Mouse (Mus musculus) regulatory T cell (primary cell): Measurements from ENCODE around the gene Hipk2.

Source experiments
- in situ Hi-C: fragments of 300-600 bp; cut with MboI, MseI; formaldehyde crosslinking; loops from one replicate; pipeline ENCODE4 v1.15.1; 2025; ENCODE audit warnings: high pct_unique_total_duplicates

The Hipk2 gene

DNA sequence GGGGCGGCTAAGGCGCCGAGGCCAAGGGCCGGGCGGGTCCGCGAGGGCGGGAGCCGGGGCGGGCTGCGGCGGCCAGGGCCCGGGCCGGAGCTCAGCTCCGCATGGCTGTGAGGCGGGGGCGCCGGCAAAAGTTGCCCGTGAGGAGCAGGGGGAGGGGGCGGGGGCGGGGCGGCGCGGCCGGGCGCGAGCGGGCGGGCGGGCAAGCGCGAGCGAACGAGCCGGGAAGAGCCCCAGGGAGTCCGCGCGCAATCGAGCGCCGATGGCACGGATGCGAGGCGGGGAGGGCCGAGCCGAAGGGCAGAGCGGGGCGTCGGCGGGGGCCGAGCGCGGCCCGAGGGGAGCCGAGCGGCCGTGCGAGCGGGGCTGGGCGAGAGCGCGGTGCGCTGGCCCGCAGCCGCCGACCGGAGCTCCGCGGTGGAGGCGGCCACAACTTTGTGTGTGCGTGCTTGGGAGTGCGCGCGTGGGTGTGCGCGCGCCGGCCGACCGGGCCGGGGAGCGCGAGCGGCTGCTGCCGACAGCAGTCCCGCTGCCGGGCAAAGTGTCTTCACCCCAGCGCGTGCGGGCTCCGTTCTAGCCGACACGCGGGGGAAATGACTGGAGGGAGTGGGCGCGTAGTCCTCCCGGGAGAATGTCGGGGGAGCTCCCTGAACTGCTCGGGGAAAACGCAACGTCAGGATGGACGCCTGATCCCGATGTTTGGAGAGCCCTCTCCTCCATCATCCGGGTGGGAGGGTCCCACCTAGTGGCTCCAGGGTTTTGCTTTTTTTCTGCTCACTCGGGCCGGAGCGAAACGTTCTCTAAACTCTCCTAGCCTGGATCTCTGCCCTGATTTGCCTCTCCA is at the start of gene Hipk2:
Gene Hipk2 (minus strand): TSS at position 95 of the 841 bp plus-strand sequence.
- in situ Hi-C loops, result loop anchor here (10.0 kb wide), 1 partner anchor 81 kb away; no protein-coding TSS in a partner anchor

DNA sequence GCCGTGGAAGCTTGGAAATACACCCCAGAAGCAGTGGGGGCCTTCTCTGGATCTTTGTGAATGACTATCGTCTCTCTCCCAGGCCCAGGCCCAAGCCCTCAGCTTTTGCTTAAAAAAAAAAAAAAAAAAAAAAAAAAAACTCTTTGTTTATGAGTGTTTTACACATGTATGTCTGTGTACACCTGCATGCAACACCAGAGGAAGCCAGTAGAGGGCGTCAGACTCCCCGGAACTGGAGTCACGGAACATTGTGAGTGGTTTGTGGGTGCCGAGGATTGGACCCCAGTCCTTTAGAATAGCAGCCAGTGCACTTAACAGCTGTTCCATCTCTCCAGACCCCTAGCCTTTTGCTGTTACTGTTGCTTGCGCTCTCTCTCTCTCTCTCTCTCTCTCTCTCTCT is 49.8 kb upstream of the Hipk2 start:
- in situ Hi-C loops, result no loop called here

DNA sequence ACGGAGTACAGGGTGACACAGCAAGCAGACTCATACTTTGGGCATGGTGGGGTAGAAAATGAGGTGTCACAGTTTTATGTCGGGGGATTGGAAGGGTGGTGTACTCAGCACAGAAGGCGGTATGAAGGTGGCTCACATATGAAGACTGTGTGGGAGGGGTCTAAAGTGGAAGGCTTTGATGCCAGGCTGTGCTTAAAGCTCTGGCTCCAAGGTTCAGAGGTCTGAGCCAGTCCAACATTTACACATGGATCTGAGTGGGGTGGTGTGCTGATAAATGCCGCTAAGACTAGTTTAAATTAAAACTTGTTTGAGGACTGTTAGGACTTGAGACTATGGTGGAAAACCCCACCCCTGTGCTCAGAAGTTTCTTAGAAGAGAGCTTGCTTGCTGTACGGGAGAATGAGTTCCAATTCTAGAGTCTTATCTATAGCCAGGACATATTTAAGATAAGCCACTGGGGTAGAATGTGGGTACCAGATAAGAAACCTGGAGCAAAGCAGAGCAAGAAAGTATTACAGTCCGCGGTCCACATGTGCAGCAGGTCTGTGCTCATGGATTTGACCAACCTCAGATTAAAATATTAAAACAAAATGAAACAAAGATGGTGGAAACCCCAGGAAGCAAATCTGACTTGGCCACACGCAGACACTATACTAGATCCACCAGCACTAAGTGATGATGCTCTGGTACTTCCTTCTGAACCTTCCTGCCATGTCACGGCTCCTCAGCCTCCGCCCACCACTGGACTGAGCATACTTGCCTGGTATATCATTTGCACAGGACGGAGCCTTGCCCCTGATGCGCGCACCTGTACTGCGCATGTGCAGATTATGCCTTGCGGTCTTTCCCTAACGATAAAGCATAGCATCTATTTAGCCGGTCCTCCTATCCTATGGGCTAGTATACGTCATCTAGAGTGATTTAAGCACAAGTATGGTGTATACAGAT is 48.2 kb upstream of the Hipk2 start:
- in situ Hi-C loops, result no loop called here

DNA sequence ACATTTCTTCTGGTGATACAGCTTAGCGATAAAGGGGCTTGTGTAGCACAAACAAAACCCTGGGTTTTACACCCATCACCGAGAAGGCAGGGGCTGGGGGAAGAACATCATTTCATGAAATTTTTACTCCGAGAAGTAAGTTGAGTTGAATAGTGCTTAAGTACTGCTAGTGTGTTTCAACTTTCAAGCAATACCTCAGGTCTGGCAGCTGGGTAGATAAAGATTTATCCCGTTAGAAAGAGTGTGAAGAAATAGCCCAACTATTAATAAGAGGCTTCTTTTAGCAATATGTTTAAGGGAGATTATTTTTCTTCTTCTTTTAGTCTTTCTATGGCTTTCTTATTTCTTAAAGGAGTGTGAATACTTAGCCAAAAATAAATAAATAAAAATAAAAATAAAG is 47.5 kb upstream of the Hipk2 start:
- in situ Hi-C loops, result no loop called here

DNA sequence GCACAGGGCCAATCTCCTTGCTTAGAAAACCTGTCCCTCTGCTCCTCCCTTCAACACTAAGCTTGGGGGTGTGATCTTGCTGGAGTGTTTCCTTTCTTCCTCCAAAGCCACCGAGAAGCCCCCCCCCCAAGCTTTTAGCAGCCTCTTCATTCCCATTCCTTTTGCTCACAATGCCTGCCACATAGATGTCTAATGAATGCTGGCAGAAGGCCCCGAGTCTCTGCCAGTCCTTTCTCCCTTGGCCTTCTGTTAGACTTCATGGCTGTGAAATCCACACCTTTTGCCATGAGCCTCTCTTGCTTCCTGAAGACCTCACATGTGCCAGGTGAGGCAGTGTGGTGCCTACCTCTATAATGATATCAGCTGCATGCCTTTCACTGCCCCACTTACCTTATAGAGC is 46.6 kb upstream of the Hipk2 start:
- in situ Hi-C loops, result no loop called here

DNA sequence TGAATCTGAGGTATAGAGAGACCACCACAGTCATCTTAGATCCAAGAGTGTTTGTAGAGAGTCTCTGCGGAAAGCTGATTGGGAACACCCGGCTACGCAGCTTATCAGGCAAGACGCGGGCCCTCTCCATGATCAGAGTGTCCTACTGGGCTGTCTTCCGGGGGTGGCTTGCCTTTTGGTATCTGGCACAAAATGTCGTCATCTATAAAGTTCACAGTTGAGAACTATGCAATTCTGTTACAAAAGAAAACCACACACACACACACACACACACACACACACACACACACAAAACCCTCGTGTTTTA is 45.8 kb upstream of the Hipk2 start:
- in situ Hi-C loops, result no loop called here

DNA sequence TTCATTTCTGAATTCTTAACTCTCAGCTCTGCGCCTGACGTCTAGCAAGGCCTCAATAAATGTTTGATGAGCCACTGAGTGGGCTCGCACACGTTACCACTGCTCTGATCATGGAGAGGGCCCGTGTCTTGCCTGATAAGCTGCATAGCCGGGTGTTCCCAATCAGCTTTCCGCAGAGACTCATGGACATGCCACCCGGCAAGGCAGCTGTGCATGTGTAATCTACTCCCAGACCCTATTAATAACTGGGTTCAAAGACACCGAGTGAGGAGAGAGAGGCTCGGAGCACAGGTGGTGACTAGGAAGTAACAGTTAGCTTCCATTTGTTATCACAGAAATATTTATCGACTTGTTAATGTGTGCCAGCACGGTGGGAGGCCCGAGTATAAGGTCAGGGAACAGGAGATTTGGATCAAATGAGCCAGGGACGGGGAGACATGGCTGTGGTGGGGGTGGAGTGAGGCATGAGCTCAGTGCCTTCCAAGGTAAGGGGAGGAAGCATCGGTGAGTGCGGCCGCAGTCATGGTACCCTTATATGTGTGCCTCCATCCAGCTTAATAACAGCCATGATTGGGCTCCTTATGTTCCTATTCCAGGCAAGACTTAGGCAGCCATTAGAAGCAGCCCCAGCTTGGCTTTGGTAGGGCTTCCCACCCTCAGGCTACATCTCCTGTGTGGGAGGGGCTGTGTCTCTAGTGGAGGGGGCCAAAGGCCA is 45.3 kb upstream of the Hipk2 start:
- in situ Hi-C loops, result no loop called here

DNA sequence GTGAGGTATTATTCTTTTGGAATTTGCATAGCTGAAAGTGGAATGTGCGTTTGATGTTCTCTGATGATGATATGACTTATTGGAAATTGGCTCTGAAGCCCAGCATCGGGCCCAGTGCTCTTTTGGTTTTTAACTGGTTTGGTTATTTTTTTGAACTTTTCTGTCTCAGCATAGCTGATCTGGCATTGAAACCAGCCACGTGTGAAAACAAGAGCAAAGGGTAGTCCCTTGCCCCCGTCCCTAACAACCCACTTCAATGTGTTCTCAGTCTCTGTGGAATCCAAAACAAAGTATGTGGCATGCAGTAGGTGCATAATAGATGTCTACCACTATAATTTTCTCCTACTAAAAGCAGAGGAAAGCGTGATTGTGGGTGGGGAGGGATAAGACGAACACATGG is 44.2 kb upstream of the Hipk2 start:
- in situ Hi-C loops, result no loop called here

DNA sequence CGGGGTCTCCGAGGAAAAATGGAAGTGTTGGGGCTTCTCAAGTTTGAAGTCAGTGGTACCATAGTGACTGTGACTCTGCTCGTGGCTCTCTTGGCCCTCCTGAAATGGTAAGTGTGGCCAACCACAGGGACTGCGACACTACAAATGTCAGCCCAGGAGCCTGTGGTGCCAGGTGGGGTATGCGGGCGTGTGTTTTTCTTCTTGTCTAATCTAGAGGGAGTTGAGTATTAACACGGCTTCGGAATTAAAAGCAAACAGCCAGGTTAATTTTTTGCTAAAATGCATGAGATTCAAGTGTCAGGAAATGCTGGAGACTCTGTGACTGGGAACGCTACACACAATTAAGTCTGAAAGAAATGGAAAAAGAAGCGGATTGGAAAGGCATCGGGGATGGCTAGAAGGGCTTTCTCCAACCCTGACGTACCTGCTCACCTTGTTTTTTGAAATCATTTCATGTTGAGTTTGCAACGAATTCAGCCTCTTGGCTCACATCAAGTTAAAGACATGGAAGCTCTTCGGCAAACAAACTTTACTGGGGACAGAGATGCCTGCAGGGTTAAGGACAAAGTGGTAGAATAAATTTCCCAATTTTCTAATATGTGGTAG is 43.3 kb upstream of the Hipk2 start:
- in situ Hi-C loops, result no loop called here

DNA sequence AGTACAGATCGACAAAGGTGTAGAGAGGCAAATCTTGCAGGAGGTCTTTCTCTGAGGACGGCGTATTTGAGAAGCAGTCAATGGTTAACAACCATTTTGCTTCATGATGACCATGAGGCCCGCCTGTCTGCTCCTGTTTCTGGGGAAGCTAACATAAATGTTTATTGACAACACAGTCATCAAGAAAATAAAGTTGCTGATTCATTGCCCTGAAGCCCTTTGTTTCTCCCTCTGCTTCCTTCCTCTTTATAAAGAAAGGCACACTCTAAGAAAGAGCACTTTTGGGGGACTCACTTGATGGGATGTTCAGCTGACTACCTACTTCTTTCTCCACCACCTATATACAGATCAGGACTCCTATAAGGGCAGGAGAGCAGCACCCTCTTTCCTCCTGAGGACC is 42.8 kb upstream of the Hipk2 start:
- in situ Hi-C loops, result no loop called here

DNA sequence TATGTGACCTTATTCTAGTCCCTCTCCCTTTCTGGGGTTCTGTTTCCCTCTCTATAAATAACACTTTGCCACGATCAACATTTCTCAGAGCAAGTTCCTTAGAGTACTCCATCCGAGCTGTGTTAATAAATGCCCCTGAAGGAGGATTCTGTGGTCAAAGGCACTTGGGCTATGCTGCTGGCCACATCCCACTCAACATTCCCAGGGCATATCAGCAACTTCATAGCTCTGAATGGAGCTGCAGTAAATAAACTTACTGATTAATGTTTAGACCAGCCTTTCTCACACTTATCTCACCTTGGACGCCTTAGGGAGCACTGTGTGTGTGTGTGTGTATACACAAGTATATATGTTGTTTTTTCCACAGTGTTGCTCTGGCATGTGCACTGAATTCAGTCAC is 41.5 kb upstream of the Hipk2 start:
- in situ Hi-C loops, result no loop called here

DNA sequence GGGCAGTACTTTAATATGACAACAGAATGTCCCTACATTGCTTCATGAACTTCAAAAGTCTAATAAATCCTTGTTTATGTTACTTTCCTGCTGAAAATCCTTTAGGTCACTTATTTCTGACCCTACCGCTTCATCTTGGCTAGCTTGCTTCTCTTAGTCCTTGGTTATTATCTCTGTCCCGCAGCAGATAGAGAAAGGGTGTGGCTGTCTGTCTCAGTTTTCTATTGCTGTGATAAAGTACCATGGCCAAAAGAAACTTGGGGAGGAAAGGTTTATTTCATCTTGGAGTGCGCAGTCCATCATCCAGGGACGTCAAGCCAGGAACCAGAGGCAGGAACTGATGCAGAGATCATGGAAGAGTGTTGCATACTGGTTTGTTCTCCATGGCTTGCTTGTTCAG is 40.6 kb upstream of the Hipk2 start:
- in situ Hi-C loops, result no loop called here

DNA sequence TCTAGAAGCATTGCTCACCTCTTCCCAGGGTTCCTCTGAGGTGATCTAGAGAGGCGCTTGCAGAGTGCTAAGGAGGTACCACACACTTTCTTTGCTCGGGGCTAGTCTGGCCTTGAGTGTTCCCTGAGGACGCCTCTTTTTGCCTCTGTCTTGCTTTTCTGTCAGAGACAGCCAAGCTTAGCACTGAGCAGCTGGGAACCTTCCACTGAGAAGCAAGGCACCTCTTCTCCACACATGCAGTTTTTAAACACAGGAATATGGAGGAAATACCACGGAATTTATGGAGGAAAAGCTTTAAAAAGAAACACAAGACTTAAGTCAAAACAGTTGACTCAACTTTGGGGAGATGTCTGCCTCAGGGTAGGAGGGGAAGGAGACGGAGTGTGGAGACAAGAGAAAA is 39.8 kb upstream of the Hipk2 start:
- in situ Hi-C loops, result no loop called here

DNA sequence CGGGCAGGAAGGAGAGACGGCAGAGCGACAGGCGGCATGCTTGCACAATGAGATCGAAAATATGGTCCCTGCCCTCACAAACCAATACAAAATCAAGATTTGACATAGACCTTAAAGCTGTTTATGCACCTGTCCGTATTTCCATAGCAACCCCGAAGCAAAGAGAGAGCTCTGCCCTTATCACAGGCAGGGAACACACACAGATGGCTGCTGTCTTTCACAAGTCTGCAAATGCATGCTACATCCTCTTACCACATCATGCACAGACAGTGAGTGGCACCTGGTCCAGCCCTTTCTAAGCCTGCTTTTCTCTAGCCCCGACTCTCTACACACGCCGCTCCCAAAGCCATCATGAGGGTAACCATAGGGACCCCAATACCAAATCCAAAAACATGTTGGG is 38.2 kb upstream of the Hipk2 start:
- in situ Hi-C loops, result loop anchor here (5.0 kb wide), 2 partner anchors 182 to 267 kb away; no protein-coding TSS in a partner anchor

DNA sequence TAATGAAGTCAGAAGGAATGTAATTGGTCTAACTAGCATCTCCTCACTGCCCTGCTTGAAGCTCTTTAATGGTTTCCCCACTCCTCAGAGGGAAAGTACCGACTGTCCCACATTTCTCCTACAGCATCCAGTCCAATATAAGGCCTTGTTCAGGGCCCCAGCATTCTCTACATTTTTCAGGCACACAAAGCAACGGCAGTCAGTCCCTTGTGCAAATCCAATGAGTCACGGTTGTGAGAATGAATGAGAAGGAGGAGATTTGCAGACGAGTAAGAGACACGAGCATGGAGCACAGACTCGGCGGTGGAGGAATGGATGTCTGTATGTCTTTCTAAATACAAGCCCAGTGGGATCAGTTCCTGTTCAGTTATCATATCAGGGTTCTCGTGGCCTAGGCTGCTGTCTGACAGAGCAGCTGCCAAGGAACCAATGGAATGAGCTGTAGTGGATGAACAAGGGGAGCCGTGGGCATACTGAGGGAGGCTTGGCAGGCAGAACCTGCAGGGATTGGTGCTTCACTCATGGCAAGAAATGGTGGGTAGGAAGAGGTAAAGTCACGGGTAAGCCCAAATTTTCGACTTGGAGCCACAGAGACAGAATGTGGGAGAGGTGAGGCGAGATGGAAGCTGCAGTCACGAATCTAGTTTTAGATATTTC is 37.5 kb upstream of the Hipk2 start:
- in situ Hi-C loops, result loop anchor here (5.0 kb wide), 2 partner anchors 181 to 266 kb away; no protein-coding TSS in a partner anchor

DNA sequence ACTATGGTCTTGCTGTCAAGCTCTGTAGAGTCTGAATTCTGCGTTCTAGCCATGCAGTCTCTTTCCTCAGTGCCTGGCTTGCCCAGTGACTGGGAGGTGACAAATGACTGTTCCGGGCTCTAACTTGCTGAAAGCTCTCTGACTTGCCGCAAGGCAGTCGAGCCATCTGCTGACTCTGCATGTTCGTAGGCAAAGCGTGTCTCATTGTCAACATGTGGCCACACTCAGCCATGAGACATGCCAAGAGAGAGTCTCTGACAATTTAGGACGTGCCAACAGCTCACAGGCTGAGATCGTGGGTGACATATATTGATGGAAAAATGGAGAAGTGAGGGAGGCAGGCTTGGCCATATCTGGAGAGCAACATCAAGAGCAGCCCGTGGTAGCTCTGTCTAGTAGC is 36.9 kb upstream of the Hipk2 start:
- in situ Hi-C loops, result loop anchor here (5.0 kb wide), 2 partner anchors 181 to 266 kb away; no protein-coding TSS in a partner anchor

DNA sequence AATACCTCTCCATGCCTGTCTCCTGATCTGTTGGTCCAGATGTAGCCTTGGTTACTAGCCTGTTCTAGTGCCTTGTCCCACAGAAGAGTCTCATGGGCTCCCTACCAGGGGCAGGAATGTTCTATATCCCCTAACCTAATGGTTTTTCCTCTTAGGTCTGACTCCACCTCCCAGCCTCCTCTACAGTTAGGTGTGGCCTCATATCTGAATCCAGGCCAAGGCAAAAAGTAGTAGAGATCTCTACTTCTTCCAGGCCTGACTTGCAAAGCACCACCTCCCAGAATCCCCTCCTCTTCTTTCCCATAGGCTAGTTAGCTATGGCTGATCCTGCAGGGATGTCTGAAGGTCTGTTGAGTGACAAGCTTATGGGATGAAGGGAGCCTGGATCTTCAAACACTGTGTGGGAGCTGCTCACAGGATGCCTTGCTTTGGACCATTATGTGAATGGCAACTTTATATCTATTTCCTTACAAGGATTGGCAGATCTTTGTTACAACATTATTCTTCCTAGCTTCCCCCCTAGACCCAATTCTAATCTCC is 36.2 kb upstream of the Hipk2 start:
- in situ Hi-C loops, result loop anchor here (5.0 kb wide), 2 partner anchors 180 to 265 kb away; no protein-coding TSS in a partner anchor

DNA sequence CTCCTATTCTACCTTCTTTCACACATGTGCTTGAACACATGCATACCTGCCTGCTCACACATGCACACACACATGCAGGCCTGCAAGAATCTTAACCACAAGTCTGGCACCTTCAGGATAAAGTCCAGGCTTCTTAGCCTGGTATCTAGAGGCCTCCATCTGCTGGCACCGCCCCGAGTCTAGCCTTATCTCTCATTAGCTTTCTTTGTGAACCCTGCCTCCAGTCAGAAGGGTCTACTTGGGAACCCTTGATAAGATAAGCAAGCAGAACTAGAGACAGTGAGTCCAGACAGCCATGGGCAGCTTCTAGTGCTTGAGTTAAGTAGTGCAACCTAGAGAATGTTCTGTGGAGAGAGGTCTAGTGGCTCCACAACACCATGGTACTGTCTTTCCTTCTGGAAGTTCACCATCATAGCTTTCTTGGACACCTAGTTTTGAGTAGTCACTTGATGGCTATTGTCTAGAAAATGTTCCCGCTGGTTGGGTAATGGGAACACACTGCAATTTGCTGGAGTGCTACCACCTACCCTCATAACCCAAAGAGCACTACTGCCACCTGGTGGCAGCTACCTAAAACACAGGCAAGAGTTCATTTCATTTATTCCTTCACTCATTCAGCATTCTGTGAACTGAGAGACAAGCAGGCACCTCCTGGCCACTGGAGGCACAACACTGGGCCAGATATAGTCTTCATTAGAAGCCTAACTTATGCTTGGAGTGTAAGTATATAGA is 35.0 kb upstream of the Hipk2 start:
- in situ Hi-C loops, result loop anchor here (5.0 kb wide), 2 partner anchors 179 to 264 kb away; no protein-coding TSS in a partner anchor

DNA sequence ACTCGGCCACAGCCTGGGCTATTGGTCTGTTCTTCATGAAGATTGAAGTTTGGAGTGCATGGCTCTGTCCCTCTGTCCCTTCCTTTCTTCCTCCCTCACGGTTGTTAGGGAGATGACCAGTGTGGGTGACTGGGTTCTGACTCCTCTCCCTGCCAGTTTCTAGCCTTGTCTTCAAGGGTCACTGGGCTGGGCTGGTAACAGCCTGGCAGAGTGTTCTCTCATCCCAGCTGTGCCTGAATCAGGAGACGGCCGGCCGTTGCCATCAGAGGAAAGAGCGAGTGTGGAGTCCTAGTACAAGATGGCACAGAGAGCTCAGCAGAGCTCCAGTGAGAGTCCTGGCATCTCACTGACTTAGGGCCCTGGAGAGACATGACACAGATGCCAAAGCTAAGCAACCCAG is 32.4 kb upstream of the Hipk2 start:
- in situ Hi-C loops, result no loop called here

DNA sequence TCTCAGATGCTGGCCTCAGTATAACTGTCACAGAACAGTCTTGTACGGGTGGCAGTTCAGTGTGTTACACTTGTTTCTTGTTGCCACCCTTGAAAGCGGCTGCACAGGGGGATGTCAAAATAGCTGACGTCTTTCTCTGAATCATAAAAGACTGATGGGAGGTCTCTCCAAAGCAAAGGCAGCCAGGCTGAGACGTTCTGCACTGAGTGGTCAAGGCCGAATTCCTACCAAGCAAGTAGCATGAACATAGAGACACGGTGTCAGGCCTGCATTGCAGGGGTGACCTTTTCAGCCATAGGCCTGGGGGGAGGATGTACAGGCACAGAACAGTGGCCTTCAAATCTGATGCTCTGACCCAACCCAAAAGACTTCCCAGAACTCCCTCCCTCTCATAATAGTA is 30.0 kb upstream of the Hipk2 start:
- in situ Hi-C loops, result no loop called here
